Mouse (Mus musculus): Measurements from ENCODE around the gene Ccdc83. TPM values are rescaled to one million over a fixed set of nuclear protein-coding genes. Genes with fewer than 3 reads are reported as not detected.

Gene Ccdc83
- total RNA-seq, 2 experiments from 2014 or later = not detected

DNA sequence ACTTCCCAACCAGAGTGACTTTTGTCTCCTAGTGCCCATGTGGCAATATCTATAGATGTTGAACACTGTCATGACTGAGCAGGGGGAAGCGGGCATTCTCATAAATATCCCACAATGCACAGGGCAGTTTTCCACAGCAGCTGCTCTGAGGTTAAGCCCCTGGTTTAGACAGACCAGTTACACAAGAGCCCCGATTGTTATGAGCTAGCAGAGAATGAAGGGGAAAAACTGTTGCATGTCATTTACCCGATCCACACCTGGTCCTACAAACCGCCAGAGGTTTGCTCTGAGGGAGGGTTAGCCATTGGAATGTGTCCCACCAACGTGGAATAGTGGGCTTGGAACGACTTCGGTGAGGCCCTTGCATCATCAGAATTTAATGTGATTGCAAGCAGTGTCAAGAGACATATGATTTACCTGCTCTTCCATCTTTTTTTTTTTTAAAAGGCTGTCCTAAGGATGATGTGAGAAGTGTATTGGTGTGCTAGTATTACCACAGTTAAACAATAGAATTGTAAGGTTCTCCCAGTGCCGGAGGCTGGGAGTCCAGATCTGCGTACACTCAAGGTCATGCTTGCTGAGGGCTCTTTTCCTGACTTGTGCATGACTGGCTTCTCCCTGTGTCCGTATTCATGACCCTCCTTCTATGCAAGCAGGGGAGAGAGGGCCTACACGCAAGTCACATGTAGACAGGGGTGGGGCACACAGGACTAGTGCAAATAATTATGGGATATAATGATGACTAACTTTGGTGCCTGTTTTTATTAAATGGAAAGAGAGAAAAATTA is 16.4 kb upstream of the Ccdc83 start:
- no peak for TF ChIP-seq CTCF (IDR thresholded peaks at IDR 0.05)
- no peak for DNase-seq (ENCODE audit: extremely low spot score in 1 of 2, low spot score in 2 of 2)
- H3K27ac ChIP-seq = no peak overlapping the region
- intact Hi-C loops (cut with DNase I) = loop anchor here (5.0 kb wide), 1 partner anchor 125 kb away; no protein-coding TSS in a partner anchor
- no peak overlapping the region for H3K4me3 ChIP-seq

DNA sequence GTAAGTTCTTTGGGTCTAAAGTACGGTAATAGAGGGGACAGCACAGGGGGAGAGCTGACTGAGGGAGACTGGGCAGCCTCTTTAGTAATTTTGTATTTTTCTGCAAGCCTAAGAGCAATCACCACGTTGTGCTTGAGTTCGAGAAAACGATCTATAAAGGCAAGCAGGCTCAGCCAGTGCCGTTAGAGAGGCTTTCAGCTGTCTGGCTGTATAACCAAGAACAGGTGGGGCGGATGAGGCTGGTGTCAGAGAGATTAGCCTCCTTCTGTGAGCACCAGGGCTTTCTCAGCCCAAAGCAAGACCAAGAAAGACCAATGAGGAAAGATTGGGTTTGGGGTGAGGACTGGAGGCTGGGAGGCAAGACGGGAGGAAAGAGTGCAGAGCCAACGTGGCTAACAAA is 15.3 kb upstream of the Ccdc83 start:
- Histone ChIP-seq H3K27ac (no peak overlapping the region), H3K4me3 (no peak overlapping the region)
- no peak for DNase-seq (ENCODE audit: extremely low spot score in 1 of 2, low spot score in 2 of 2)
- no peak for TF ChIP-seq CTCF (IDR thresholded peaks at IDR 0.05)
- intact Hi-C loops (cut with DNase I) = loop anchor here (5.0 kb wide), 1 partner anchor 126 kb away; no protein-coding TSS in a partner anchor

DNA sequence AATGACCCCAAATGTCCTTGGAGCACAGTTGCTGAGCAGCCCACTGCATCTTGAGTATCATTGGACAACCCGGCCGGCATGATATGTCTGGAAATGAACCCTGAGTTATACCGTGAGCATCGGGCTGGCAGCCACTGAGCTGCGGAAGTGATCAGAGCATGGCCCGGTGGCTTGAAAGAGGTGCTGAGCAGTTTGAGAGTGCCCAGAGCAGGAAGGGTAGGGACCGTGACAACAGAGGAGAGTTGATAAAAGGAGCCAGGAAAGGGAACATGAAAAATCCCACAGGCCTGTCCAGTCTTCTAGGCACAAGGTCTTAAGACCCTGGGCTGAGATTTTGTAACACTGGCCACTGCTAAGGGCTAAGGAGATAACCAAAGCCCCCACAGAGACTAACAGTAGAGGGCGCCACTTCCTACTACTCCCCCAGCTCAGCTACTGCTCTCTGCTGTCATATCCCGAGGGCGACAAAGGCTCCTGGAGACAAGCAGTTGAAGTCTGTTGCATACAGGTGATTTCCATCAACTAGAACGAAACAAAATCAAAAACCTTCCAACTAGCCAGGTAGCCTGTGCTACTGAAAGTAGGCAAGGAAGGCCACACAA is 14.8 kb upstream of the Ccdc83 start:
- Histone ChIP-seq H3K27ac (no peak overlapping the region), H3K4me3 (no peak overlapping the region)
- DNase-seq (ENCODE audit: extremely low spot score in 1 of 2, low spot score in 2 of 2) = peak in 1 of 2 experiments; percentile 29
- peak; percentile 59 for TF ChIP-seq CTCF (IDR thresholded peaks at IDR 0.05)
- intact Hi-C loops (cut with DNase I) = loop anchor here (5.0 kb wide), 1 partner anchor 127 kb away; no protein-coding TSS in a partner anchor

DNA sequence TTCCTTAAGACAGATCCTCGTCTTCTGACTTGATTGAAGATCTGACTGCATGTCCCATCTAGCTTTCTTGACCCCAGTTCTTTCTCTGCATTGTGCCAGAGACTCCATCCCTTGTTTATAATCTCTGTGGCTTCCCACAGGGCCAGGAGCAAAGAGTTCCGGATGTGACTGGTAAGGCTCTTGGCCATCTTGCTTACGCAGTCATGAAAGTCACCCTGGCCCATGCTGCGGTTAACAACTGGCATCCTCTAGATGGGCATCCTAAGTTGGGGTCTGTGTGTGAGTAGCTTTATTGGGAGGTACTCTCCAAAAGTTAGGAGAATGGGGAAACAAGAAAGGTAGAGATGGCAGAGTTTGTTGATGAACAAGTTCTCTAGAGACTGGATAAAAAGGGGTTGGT is 13.6 kb upstream of the Ccdc83 start:
- intact Hi-C loops (cut with DNase I) = loop anchor here (10.0 kb wide), 1 partner anchor 216 kb away; no protein-coding TSS in a partner anchor
- DNase-seq (ENCODE audit: extremely low spot score in 1 of 2, low spot score in 2 of 2) = no peak
- Histone ChIP-seq H3K4me3 (no peak overlapping the region), H3K27ac (no peak overlapping the region)
- no peak for TF ChIP-seq CTCF (IDR thresholded peaks at IDR 0.05)

DNA sequence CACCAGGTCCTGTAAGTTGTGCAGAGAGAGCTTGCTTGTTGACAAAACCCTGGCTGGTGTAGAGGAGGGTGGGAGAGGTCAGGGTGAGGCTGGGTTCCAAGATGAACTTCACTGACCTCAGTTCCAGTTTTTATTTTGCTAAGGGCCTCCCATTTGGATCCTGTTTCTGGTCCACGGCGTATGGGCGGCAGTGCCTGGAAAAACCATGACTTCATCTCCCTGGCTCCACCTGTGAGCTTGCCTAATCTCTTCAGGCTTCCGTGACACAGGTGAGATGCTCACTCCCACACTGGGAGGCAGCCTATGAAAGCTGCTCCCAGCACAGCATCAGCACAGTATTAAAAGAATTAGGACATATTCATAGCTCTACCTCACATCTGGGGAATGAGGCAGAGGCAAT is 12.2 kb upstream of the Ccdc83 start:
- H3K27ac ChIP-seq = no peak overlapping the region
- no peak for DNase-seq (ENCODE audit: extremely low spot score in 1 of 2, low spot score in 2 of 2)
- intact Hi-C loops (cut with DNase I) = loop anchor here (10.0 kb wide), 1 partner anchor 217 kb away; no protein-coding TSS in a partner anchor
- no peak overlapping the region for H3K4me3 ChIP-seq
- TF ChIP-seq CTCF (IDR thresholded peaks at IDR 0.05) = no peak

DNA sequence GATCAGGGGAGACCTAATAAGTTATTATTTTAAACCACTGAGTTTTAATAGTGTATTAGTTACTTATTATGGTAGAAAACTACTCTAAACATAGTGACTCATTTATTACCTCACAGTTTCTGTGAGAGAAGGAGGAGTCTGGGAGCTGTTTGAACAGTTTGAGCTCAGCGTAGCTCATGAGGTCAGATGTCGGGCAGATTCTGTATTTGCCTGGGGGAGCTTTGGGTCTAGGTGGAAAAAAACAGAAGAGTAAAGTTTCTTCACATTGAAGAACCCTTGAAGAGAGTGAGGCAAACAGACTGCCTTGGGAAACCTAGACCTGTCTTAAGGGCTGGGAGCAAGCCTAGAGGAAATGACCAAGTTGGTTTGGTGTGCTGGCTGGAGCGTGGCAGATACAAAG is 11.7 kb upstream of the Ccdc83 start:
- DNase-seq (ENCODE audit: extremely low spot score in 1 of 2, low spot score in 2 of 2) = no peak
- no peak for TF ChIP-seq CTCF (IDR thresholded peaks at IDR 0.05)
- Histone ChIP-seq H3K4me3 (no peak overlapping the region), H3K27ac (no peak overlapping the region)
- intact Hi-C loops (cut with DNase I) = loop anchor here (10.0 kb wide), 1 partner anchor 218 kb away; no protein-coding TSS in a partner anchor

DNA sequence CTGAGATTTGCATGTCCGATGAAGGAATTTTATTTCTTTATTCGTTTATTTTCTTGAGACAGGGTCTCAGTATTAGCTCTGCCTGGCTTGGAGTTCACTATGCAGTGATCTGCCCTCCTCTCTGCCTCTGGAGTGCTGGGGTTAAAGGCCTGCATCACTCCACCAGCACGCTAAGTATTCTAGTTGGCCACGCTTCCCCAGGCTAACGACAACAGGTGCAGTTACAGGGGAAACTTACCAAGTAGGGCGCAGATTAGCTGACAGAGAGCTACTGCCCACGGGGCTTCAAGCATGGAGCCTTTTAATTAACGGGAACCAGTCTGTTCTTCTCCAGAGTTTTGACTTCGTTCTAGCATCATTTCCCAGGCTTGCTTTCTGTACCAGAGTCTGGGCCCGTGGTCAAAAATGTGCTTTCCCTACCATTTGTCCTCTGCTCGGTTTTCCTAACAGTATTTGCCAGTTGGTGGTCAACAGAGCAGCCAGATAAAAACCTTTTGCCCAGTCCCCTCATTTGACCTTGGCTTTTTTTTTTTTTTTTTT is 9.1 kb upstream of the Ccdc83 start:
- intact Hi-C loops (cut with DNase I) = loop anchor here (10.0 kb wide), 1 partner anchor 220 kb away; no protein-coding TSS in a partner anchor
- DNase-seq (ENCODE audit: extremely low spot score in 1 of 2, low spot score in 2 of 2) = no peak
- Histone ChIP-seq H3K4me3 (no peak overlapping the region), H3K27ac (no peak overlapping the region)
- no peak for TF ChIP-seq CTCF (IDR thresholded peaks at IDR 0.05)

DNA sequence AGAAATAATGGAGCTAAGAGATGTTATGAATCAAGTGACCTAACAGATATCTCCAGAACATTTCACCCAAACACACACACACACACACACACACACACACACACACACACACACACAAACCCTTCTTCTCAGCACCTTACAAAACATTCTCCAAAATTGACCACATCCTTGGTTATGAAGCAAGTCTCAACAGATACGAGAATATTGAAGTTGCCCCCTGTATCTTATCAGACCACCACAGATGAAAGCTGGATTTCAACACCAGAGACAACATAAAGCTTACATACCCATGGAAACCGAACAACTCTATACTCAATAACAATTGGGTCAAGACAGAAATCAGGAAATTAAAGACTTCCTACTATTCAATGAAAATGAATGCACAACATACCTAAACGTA is 4.6 kb upstream of the Ccdc83 start:
- H3K27ac ChIP-seq = no peak overlapping the region
- TF ChIP-seq CTCF (IDR thresholded peaks at IDR 0.05) = no peak
- intact Hi-C loops (cut with DNase I) = loop anchor here (10.0 kb wide), 1 partner anchor 225 kb away; no protein-coding TSS in a partner anchor
- no peak for DNase-seq (ENCODE audit: extremely low spot score in 1 of 2, low spot score in 2 of 2)
- no peak overlapping the region for H3K4me3 ChIP-seq

DNA sequence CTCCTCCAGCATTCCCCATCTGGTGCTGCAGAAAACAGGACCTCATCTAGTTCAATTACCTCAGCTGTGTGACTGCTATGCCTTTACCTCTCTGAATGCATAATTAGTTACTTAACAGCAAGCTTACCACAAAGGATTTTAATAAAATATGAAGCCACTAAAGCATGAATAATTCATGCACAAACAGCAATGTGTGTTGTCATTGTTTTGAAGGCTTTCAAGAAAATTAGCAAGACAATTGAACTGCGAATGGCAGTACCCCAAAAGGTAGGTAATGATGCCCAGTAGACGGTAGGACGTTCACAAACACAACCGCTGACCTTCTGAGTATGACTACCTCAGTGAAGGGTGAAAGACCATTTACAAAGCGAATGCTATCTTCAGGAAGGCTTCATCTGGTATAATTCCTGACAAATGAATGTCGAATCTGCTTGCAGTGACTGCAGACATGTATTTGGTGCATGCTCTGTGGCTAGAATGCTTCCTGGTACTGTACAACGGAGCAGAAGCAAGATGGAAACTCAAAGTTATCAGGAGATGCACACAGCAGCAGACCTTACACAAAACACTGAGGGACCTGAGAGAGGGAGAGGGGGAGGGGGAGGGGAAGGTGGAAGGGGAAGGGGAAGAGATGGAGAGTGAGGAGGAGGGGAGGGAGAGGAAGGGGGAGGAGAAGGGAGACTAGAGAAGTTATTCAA is 3.5 kb downstream of the Ccdc83 start:
- no peak overlapping the region for H3K27ac ChIP-seq
- DNase-seq (ENCODE audit: extremely low spot score in 1 of 2, low spot score in 2 of 2) = no peak
- intact Hi-C loops (cut with DNase I) = loop anchor here (10.0 kb wide), 1 partner anchor 107 kb away; no protein-coding TSS in a partner anchor
- no peak overlapping the region for H3K4me3 ChIP-seq
- TF ChIP-seq CTCF (IDR thresholded peaks at IDR 0.05) = no peak

DNA sequence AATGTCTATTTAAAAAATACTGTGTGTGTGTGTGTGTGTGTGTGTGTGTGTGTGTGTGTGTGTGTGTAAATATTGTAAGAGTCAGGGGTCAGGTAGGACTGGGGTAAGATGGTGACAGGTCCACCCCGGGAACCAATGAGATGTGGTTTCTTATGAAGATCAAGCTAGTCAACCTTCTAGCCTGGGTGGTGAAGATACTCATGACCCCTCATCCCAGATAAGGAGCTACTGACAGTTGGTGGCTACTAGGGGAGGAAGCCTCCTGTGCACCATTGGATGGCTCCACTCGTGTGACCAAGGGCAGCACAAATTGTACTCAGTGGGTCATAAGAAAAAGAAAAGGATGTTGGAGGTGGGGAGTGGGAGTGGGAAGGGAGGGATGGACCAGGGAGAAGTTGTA is 5.7 kb downstream of the Ccdc83 start:
- intact Hi-C loops (cut with DNase I) = loop anchor here (10.0 kb wide), 1 partner anchor 105 kb away; no protein-coding TSS in a partner anchor
- TF ChIP-seq CTCF (IDR thresholded peaks at IDR 0.05) = no peak
- DNase-seq (ENCODE audit: extremely low spot score in 1 of 2, low spot score in 2 of 2) = no peak
- no peak overlapping the region for H3K27ac ChIP-seq
- no peak overlapping the region for H3K4me3 ChIP-seq

DNA sequence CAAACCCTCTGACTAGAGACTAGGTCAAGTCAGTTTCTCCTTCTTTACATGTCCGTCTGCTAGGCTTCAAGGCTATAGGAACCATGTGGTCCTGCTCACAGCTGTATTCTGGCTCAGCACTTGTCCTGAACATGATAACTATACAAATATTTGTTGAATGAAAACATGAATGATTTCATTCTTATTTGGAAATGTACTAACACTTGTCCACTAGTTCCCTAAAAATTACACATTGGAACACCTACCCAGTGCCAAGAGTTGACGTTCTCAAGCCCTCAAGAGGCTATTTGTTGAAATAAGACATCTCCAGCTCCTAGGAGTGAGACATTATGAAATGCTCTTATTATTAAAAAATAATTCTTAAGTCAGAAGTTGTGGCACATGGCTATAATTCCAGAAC is 6.9 kb downstream of the Ccdc83 start:
- no peak for TF ChIP-seq CTCF (IDR thresholded peaks at IDR 0.05)
- intact Hi-C loops (cut with DNase I) = no loop called here
- no peak for DNase-seq (ENCODE audit: extremely low spot score in 1 of 2, low spot score in 2 of 2)
- Histone ChIP-seq H3K4me3 (no peak overlapping the region), H3K27ac (no peak overlapping the region)

Measured in left cerebral cortex, adult 2 months (tissue).